Mouse (Mus musculus): ENCODE data around the gene Anxa1. TPM values are rescaled to one million over a fixed set of nuclear protein-coding genes. Genes with fewer than 3 reads are reported as not detected.

Anxa1 gene
- total and polyA plus RNA-seq, 3 experiments = not detected

GRCm38 (mm10) chr19:20401961-20402360, 11.2 kb upstream of the Anxa1 start:
- no peaks in the 10 kb centered on the region for H3K9me3 ChIP-seq (replicated peaks; ENCODE audit: insufficient read depth, low read length)
- no peak for TF ChIP-seq POLR2AphosphoS5 (IDR thresholded peaks at IDR 0.05; ENCODE audit: borderline replicate concordance, low read depth, low read length)
- no peak for TF ChIP-seq POLR2A (IDR thresholded peaks at IDR 0.05; ENCODE audit: control insufficient read depth in 1 of 2, insufficient read depth in 1 of 2, low read depth in 1 of 2, low read length in 2 of 2, poor library complexity in 1 of 2)
- TF ChIP-seq TBP (IDR thresholded peaks at IDR 0.05; ENCODE audit: low read depth, low read length) = no peak
- no peak for TF ChIP-seq ZMIZ1 (IDR thresholded peaks at IDR 0.05; ENCODE audit: low read depth, low read length)
- no peak for TF ChIP-seq UBTF (IDR thresholded peaks at IDR 0.05; ENCODE audit: borderline replicate concordance, insufficient read depth, low read depth, low read length)
- no peak for TF ChIP-seq RCOR1 (IDR thresholded peaks at IDR 0.05; ENCODE audit: low read depth, low read length)
- TF ChIP-seq USF1 (IDR thresholded peaks at IDR 0.05; ENCODE audit: low read depth, low read length) = no peak
- no peak for TF ChIP-seq MXI1 (IDR thresholded peaks at IDR 0.05; ENCODE audit: low read depth, low read length)
- TF ChIP-seq TCF12 (IDR thresholded peaks at IDR 0.05; ENCODE audit: low read depth, low read length) = no peak
- DNase-seq (ENCODE audit: low read depth, low spot score) = no peak
- no peak overlapping the region for H3K9ac ChIP-seq (ENCODE audit: control insufficient read depth, low read depth, low read length, poor library complexity, severe bottlenecking)
- H3K27ac ChIP-seq (ENCODE audit: control insufficient read depth, low read depth, low read length) = no peak overlapping the region
- no peak overlapping the region for H3K4me3 ChIP-seq (ENCODE audit: control insufficient read depth in 1 of 2, insufficient read depth in 1 of 2, low read depth in 2 of 2, low read length in 2 of 2)
- no peaks in the 10 kb centered on the region for H3K36me3 ChIP-seq (ENCODE audit: control insufficient read depth in 1 of 2, insufficient read depth in 2 of 2, low read length in 2 of 2)
- H3K79me2 ChIP-seq (ENCODE audit: control insufficient read depth, insufficient read depth, low read length, poor library complexity) = no peaks in the 10 kb centered on the region
- H3K27me3 ChIP-seq (ENCODE audit: control insufficient read depth in 1 of 2, insufficient read depth in 2 of 2, low read length in 2 of 2) = 0 out of 4 replicates have a peak, but pooled peaks cover 0 to 1% of the 10 kb centered on the region in 2 experiments
- H3K4me1 ChIP-seq (ENCODE audit: control insufficient read depth in 1 of 2, insufficient read depth in 2 of 2, low read length in 2 of 2) = no peaks in the 10 kb centered on the region

GRCm38 (mm10) chr19:20399187-20399586, 8.4 kb upstream of the Anxa1 start:
- Histone ChIP-seq H3K9me3 (replicated peaks; ENCODE audit: insufficient read depth, low read length) (no peaks in the 10 kb centered on the region), H3K27me3 (ENCODE audit: control insufficient read depth in 1 of 2, insufficient read depth in 2 of 2, low read length in 2 of 2) (peaks cover 0 to 1% of the 10 kb centered on the region in 2 experiments; a peak in 1 of 4 replicates), H3K36me3 (ENCODE audit: control insufficient read depth in 1 of 2, insufficient read depth in 2 of 2, low read length in 2 of 2) (no peaks in the 10 kb centered on the region), H3K9ac (ENCODE audit: control insufficient read depth, low read depth, low read length, poor library complexity, severe bottlenecking) (no peak overlapping the region), H3K79me2 (ENCODE audit: control insufficient read depth, insufficient read depth, low read length, poor library complexity) (no peaks in the 10 kb centered on the region), H3K27ac (ENCODE audit: control insufficient read depth, low read depth, low read length) (no peak overlapping the region), H3K4me1 (ENCODE audit: control insufficient read depth in 1 of 2, insufficient read depth in 2 of 2, low read length in 2 of 2) (no peaks in the 10 kb centered on the region), H3K4me3 (ENCODE audit: control insufficient read depth in 1 of 2, insufficient read depth in 1 of 2, low read depth in 2 of 2, low read length in 2 of 2) (no peak overlapping the region)
- DNase-seq (ENCODE audit: low read depth, low spot score) = no peak
- TF ChIP-seq CHD1 (IDR thresholded peaks at IDR 0.05; ENCODE audit: low read depth, low read length) (no peak), CHD2 (IDR thresholded peaks at IDR 0.05; ENCODE audit: low read length) (no peak), KAT2A (conservative IDR thresholded peaks at IDR 0.05; ENCODE audit: low read depth, low read length) (no peak), RAD21 (IDR thresholded peaks at IDR 0.05; ENCODE audit: low read depth, low read length) (no peak), BHLHE40 (IDR thresholded peaks at IDR 0.05; ENCODE audit: borderline replicate concordance, low read depth, low read length) (no peak), POLR2AphosphoS2 (IDR thresholded peaks at IDR 0.05; ENCODE audit: low read length) (no peak), MXI1 (IDR thresholded peaks at IDR 0.05; ENCODE audit: low read depth, low read length) (no peak), MAZ (IDR thresholded peaks at IDR 0.05; ENCODE audit: low read depth, low read length) (no peak), GATA1 (IDR thresholded peaks at IDR 0.05; ENCODE audit: low read depth, low read length) (no peak), ZKSCAN1 (IDR thresholded peaks at IDR 0.05; ENCODE audit: low read depth, low read length) (no peak), UBTF (IDR thresholded peaks at IDR 0.05; ENCODE audit: borderline replicate concordance, insufficient read depth, low read depth, low read length) (no peak), EP300 (IDR thresholded peaks at IDR 0.05; ENCODE audit: low read depth in 1 of 2, low read length in 2 of 2) (no peak), SIN3A (IDR thresholded peaks at IDR 0.05; ENCODE audit: low read length) (no peak), POLR2A (IDR thresholded peaks at IDR 0.05; ENCODE audit: control insufficient read depth in 1 of 2, insufficient read depth in 1 of 2, low read depth in 1 of 2, low read length in 2 of 2, poor library complexity in 1 of 2) (no peak), JUND (IDR thresholded peaks at IDR 0.05; ENCODE audit: low read depth, low read length) (no peak), ZC3H11A (IDR thresholded peaks at IDR 0.05; ENCODE audit: low read depth, low read length) (no peak), HCFC1 (IDR thresholded peaks at IDR 0.05; ENCODE audit: low read depth, low read length) (no peak), ELF1 (IDR thresholded peaks at IDR 0.05; ENCODE audit: low read depth, low read length) (no peak)
